Mouse (Mus musculus): ENCODE results near the gene Hdgfl1. TPM values are rescaled to one million over a fixed set of nuclear protein-coding genes. Genes with fewer than 3 reads are reported as not detected.

The Hdgfl1 gene
- total RNA-seq (2021) = not detected in 2 replicates
- long read RNA-seq, experiment 1 = 0 reads
- long read RNA-seq, experiment 2 = 0 reads

DNA sequence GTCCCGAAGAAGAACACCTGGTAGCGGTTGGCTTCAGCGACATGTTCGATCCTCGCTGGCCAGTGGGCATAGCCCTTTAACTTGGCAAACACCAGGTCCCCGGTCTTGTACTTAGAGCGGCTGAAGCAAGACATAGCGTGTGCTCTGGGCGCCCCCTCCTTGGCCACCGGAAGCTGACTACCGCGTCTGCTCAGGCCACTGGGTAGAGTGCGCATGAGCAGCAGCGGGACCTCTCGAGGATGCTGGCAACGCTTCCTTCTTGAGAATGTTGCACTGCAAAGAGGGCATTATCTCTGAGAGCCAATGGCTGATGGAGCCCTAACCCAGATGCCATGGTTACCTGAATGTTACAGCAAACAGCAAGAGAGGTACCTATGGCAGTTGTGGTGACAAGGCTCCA is at the start of gene Hdgfl1:
Gene Hdgfl1 (minus strand): TSS at position 211 of the 400 bp plus-strand sequence.
- no peak for DNase-seq

- DNase-seq = no peak
Observed at GRCm38 (mm10) chr13:26795460-26795859, 25.5 kb upstream of the Hdgfl1 start.

GRCm38 (mm10) chr13:26769424-26769823 is 541 bp downstream of the Hdgfl1 start:
- DNase-seq = no peak

DNA sequence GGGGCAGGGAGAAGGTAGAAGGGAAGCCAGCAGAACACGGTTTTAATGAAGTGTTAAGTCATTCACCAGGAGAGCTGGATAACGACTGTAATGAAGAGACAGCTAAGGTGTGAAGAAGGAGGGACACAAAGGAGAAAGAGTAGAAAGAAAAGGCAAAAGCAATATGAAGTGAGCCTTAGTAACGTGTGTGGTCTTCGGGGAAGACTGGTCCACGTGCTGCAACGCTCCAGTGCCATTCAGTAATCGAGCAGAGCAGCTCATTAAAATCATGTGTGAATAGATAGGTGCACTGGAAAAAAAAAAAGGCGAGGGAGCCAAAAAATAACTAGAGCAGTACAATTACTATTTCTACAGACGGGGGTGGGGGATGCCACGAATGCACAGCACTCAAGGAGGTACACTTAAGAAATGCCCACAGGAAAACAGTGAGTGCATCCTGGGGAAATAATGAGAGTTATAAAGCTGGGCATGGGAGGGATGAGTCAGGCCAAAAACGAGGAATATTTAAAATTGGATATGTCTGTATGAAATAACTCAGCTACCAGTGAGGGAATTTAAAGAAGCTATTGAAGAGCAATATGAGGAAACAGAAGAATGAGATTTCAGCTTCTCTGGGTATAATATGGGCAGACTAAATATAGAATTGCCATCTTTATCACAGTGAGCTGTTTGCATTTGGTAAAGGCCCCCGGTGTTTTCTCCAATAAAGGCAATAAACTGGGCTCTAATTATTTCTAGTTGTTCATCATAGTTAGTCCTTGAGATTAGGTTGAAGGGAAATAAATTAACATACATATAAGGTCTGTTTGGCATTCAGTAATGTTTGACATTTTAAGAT is 7.8 kb downstream of the Hdgfl1 start:
- DNase-seq = no peak

DNA sequence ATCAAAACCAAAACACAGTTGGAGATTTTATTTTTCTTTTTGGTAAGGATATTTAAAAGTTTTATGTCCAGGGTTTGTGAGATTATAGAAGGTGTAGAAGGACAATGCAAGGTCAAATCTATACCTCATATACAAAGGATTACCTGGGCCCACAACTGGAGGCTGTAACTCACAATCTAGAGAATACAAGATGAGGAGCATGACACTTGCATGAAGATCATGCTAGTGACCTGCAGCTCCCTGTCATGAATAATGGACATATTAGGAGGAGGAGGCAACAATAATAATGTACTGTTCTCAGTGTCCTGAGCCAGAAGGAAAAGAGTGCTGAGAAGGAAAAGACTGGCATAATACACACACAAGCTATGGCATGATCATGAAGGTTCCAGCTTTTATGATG is 17.1 kb downstream of the Hdgfl1 start:
- DNase-seq = no peak

- DNase-seq = no peak
Observed at GRCm38 (mm10) chr13:26752414-26752813, 17.6 kb downstream of the Hdgfl1 start.

DNA sequence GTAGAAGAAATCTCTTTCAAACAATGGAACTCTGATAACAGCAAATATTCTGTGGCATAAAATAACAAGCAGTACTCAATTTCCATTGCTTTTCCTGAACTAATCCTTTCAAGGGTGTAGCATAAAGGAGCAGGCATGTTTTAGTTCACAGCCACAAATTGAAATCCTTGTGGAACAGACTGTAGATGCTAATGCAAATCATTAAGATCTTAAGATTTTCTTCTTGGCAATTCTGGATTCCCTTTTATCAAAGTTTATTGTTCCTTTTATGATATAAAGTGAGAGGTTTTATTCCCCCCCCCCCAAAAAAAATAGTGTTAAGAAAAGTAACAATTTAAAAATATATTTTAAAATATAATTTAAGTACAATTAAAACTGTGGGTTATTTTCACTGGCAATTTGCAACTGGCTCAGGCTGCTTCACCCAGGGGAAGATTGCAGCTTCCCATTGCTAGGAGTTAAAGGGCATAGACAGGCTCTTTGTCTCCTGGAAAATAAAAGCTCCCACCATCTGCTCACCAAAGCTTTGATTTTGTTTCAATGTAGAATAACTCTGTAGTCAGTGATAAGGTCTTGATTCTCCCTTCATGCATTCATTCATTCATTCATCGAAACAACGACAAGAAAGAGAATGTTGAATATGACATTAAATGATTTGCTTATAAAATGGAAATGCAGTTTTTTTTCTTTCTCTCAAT is 24.1 kb downstream of the Hdgfl1 start:
- no peak for DNase-seq

DNA sequence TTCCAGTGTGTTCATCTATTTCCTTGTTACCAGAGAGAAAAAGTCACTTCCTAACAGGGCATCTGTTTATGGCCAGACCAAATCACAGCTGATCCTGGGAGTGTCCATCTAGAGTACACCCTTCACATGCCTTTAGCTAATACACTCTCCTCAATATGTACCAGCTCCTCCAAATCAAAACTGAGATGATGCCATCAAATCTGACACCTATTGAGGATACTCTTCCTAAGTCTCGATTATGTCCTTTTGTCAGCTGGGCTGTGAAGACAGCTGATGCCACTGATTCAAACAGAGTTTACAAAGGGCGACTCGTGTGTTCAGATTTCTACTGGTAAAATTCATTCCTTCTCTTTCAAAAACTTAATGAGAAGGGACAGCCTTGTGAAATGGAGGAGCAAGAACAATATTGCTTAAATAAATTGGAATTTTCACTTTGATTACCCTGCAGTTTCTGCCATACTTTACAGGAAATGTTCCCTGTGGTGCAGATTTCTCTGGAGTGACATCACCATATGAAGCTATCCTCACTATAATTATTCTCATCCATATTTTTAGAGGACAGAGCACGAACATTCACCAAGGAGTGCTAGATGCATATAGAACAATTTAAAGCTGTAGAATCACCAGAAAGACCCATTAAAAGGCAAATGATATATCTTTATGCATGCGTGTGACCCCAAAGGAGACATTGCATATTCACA is 24.8 kb downstream of the Hdgfl1 start:
- DNase-seq = no peak

DNA sequence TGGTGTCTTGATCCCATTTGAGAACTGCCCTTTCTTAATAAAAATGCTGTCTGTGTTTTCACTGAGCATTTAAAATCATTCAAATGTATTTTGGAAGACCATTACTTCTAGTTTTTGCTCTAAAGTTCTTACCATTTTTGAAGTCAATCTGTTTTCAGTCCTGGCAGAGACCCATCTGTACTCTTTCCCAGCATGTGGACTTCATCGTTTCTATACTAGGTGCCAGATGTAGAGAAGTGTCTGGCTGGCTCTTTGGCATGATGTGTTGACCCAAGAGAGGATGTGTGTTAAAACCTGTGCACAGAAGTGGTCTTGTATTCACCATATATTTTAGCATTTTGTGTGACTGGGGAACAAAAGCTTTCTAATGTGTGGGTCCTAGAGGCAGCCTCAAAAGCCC is 25.9 kb downstream of the Hdgfl1 start:
- no peak for DNase-seq

- no peak for DNase-seq
Observed at GRCm38 (mm10) chr13:26734981-26735380, 35.0 kb downstream of the Hdgfl1 start.

- no peak for DNase-seq
Observed at GRCm38 (mm10) chr13:26724250-26724649, 45.7 kb downstream of the Hdgfl1 start.

- DNase-seq = no peak
Observed at GRCm38 (mm10) chr13:26721333-26721732, 48.6 kb downstream of the Hdgfl1 start.

DNA sequence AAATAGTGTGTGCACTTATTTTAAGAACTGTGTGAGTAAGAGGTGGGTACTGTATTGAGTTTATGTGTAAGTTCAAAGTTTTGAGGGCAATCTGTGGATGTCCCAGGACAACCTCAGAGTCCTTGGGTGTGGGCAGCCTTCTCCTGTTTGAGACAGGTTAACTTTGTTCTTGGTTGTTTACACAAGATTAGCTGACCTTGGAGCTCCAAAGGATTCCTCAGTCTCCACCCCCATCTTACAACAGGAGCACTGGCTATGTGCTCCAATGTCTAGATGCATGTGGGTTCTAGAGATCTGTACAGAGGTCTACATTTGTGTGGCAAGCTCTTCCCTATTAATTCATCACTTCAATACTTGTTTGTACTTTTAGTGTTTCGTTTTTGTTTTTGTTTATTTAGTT is 49.0 kb downstream of the Hdgfl1 start:
- no peak for DNase-seq

DNA sequence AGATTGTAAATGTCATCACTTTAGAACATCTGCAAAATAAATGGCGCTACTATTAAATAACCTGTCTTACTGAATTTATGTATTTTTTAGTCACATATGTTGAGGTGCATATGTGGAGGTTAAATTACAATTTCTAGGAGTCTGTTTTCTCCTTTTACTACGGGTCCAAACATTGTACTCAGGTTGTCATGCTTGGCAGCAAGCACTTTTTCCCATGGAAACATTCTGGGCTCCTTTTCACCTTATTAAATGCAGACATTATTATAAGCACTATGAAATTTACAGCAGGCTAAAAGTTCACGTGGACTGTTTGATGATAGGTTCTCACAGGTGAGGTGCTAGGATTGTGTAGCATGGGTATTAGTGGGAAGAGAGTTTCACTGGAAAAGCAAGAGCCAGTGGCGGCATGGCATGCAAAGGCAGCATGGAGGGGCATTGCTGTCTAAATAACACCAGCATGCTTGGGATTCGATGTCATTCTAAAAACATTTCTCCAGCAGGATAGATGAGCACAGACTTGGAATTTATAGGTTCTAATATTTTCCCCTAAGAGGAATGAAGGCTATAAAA is 50.7 kb downstream of the Hdgfl1 start:
- no peak for DNase-seq
